Mouse (Mus musculus) C2C12 (cell line): ENCODE data around the gene Tpk1.

Experiments
- CTCF ChIP-seq: IDR thresholded peaks from one replicate; pipeline ENCODE4 v1.5.1; 2011; ENCODE audit not compliant: control insufficient read depth, insufficient read depth, insufficient read length
- MAX ChIP-seq: IDR thresholded peaks from one replicate; pipeline ENCODE4 v1.6.1; 2011; ENCODE audit warnings: mild to moderate bottlenecking, control low read depth
- MYOD1 ChIP-seq: IDR thresholded peaks from one replicate; pipeline ENCODE4 v1.6.1; 2011; ENCODE audit warnings: low read depth; ENCODE audit not compliant: control insufficient read depth, insufficient read length
- USF1 ChIP-seq: IDR thresholded peaks from one replicate; pipeline ENCODE4 v1.6.1; 2011; ENCODE audit warnings: low read depth, mild to moderate bottlenecking, control low read depth, moderate library complexity

- TF ChIP-seq CTCF (no peak), MAX (no peak), MYOD1 (no peak), USF1 (no peak)
Measured at GRCm38 (mm10) chr6:43691863-43692262, 25.8 kb upstream of the Tpk1 start.
